Mouse (Mus musculus) embryonic facial prominence, embryonic 15.5 days (tissue): ENCODE data around the gene Pik3c2a. TPM values are rescaled to one million over a fixed set of nuclear protein-coding genes. Genes with fewer than 3 reads are reported as not detected.

Experiments used
- ATAC-seq: fragments of 200-750 bp; cut with Nextera tagmentation; 2 replicates; pipeline ENCODE4 v1.8.0; 2017; ENCODE audit warnings: low read depth, moderate TSS enrichment; ENCODE audit not compliant: insufficient number of reproducible peaks, low FRiP score, low TSS enrichment
- H3K27ac ChIP-seq: fragments of 300-500 bp; sonication (generic); replicated peaks from 2 replicates; pipeline ENCODE4 v1.5.1; 2015; ENCODE audit warnings: mild to moderate bottlenecking, inconsistent platforms
- H3K27me3 ChIP-seq: fragments of 300-500 bp; sonication (generic); 2 replicates; pipeline ENCODE4 v1.6.1; 2015; ENCODE audit warnings: inconsistent platforms
- H3K36me3 ChIP-seq: fragments of 300-500 bp; sonication (generic); 2 replicates; pipeline ENCODE4 v1.6.1; 2015; ENCODE audit warnings: mild to moderate bottlenecking, inconsistent platforms
- H3K4me1 ChIP-seq: fragments of 300-500 bp; sonication (generic); 2 replicates; pipeline ENCODE4 v1.6.1; 2015; ENCODE audit warnings: inconsistent platforms
- H3K4me2 ChIP-seq: fragments of 300-500 bp; sonication (generic); replicated peaks from 2 replicates; pipeline ENCODE4 v1.6.1; 2015; ENCODE audit warnings: mild to moderate bottlenecking, inconsistent platforms
- H3K4me3 ChIP-seq: fragments of 300-500 bp; sonication (generic); replicated peaks from 2 replicates; pipeline ENCODE4 v1.5.1; 2015; ENCODE audit warnings: mild to moderate bottlenecking, inconsistent platforms
- H3K9ac ChIP-seq: fragments of 300-500 bp; sonication (generic); 2 replicates; pipeline ENCODE4 v1.6.1; 2015; ENCODE audit warnings: inconsistent platforms
- H3K9me3 ChIP-seq: fragments of 300-500 bp; sonication (generic); replicated peaks from 2 replicates; pipeline ENCODE4 v1.6.1; 2016; ENCODE audit warnings: inconsistent platforms
- WGBS: fragments of 180-500 bp; shearing (Covaris S2); methylation state at CpG from one replicate; pipeline ENCODE4 v1.1.7; 2015; 5-methylcytosine and 5-hydroxymethylcytosine counted together
- polyA plus RNA-seq: library from polyadenylated mRNA; unstranded; fragments of >200 nt; fragmentation: Nextera tagmentation; extraction: Ambion mirVana; gene quantifications from 2 replicates; pipeline ENCODE4 v1.2.1, GENCODE M21; 2015

Pik3c2a gene
- polyA plus RNA-seq, 1 experiment from 2014 or later = 21.2 TPM

GRCm38 (mm10) chr7:116294961-116295360 is 148.3 kb downstream of the Pik3c2a start:
- WGBS = 37% methylated on average over 3 of the region's 3 CpGs
- no peak overlapping the region for H3K4me2 ChIP-seq
- H3K27ac ChIP-seq = no peak overlapping the region
- no peak for ATAC-seq
- peaks cover 13% of the 10 kb centered on the region; the same call in 1 of the 2 replicates for H3K4me1 ChIP-seq
- no peak overlapping the region for H3K4me3 ChIP-seq
- no peaks in the 10 kb centered on the region for H3K9me3 ChIP-seq
- no peaks in the 10 kb centered on the region for H3K36me3 ChIP-seq
- H3K9ac ChIP-seq = no peak overlapping the region
- H3K27me3 ChIP-seq = no peaks in the 10 kb centered on the region

- no peak for ATAC-seq
- H3K4me2 ChIP-seq = no peak overlapping the region
- H3K4me1 ChIP-seq = peaks cover 19% of the 10 kb centered on the region; the same call in 1 of the 2 replicates
- no peak overlapping the region for H3K27ac ChIP-seq
- no peaks in the 10 kb centered on the region for H3K9me3 ChIP-seq
- H3K36me3 ChIP-seq = no peaks in the 10 kb centered on the region
- no peak overlapping the region for H3K9ac ChIP-seq
- 43% methylated on average over 5 of the region's 5 CpGs for WGBS
- H3K27me3 ChIP-seq = no peaks in the 10 kb centered on the region
- H3K4me3 ChIP-seq = no peak overlapping the region
Observed at GRCm38 (mm10) chr7:116292377-116292776, 150.9 kb downstream of the Pik3c2a start.

GRCm38 (mm10) chr7:116290559-116290958 is 152.7 kb downstream of the Pik3c2a start:
- no peak overlapping the region for H3K4me2 ChIP-seq
- no peak overlapping the region for H3K27ac ChIP-seq
- no peak overlapping the region for H3K9ac ChIP-seq
- no peaks in the 10 kb centered on the region for H3K27me3 ChIP-seq
- peaks cover 32% of the 10 kb centered on the region for H3K4me1 ChIP-seq
- H3K9me3 ChIP-seq = no peaks in the 10 kb centered on the region
- no peak overlapping the region for H3K4me3 ChIP-seq
- H3K36me3 ChIP-seq = no peaks in the 10 kb centered on the region
- WGBS = 95% methylated on average over 1 of the region's 1 CpGs
- no peak for ATAC-seq

GRCm38 (mm10) chr7:116288996-116289395 is 154.3 kb downstream of the Pik3c2a start:
- Histone ChIP-seq H3K9me3 (no peaks in the 10 kb centered on the region), H3K4me1 (peaks cover 27% of the 10 kb centered on the region), H3K27me3 (no peaks in the 10 kb centered on the region), H3K27ac (no peak overlapping the region), H3K4me3 (no peak overlapping the region), H3K36me3 (no peaks in the 10 kb centered on the region), H3K4me2 (no peak overlapping the region), H3K9ac (no peak overlapping the region)
- ATAC-seq = no peak
- WGBS = 87% methylated on average over 3 of the region's 3 CpGs

GRCm38 (mm10) chr7:116287959-116288358 is 155.3 kb downstream of the Pik3c2a start:
- no peak for ATAC-seq
- Histone ChIP-seq H3K4me2 (no peak overlapping the region), H3K9ac (no peak overlapping the region), H3K27me3 (no peaks in the 10 kb centered on the region), H3K4me1 (peaks cover 23% of the 10 kb centered on the region), H3K36me3 (no peaks in the 10 kb centered on the region), H3K9me3 (no peaks in the 10 kb centered on the region), H3K4me3 (no peak overlapping the region), H3K27ac (no peak overlapping the region)
- WGBS = 70% methylated on average over 5 of the region's 5 CpGs

Other genes starting within 250 kb of the Pik3c2a start
- 15.4 and 16.1 TPM in 2 replicates for gene Plekha7, start 135.1 kb downstream of the Pik3c2a start, polyA plus RNA-seq
- gene Rps13, start 109.3 kb downstream of the Pik3c2a start, polyA plus RNA-seq = 696 and 834 TPM in 2 replicates
- gene Nucb2, start 60.9 kb upstream of the Pik3c2a start, polyA plus RNA-seq = 31.1 and 34.7 TPM in 2 replicates